Mouse (Mus musculus) stomach, postnatal 0 days (tissue): ENCODE results near the gene Timeless. TPM values are rescaled to one million over a fixed set of nuclear protein-coding genes. Genes with fewer than 3 reads are reported as not detected.
A peak's percentile ranks its signal among the peaks of the same experiment; 100 is the strongest.
"Not testable (repeated sequence)": the region's sequence is repeated elsewhere in the genome, so short reads cannot be mapped to it uniquely, and the experiment has no call there.

Experiments used
- ATAC-seq: fragments of 200-750 bp; cut with Nextera tagmentation; 2 replicates; pipeline ENCODE4 v1.8.0; 2017; ENCODE audit not compliant: low FRiP score, low TSS enrichment
- DNase-seq: peaks from one replicate; pipeline ENCODE4 v3.0.0-alpha.2; 2016; ENCODE audit warnings: low spot score
- H3K27ac ChIP-seq: fragments of 300-500 bp; sonication (generic); replicated peaks from 2 replicates; pipeline ENCODE4 v1.5.1; 2014; ENCODE audit warnings: mild to moderate bottlenecking, control low read depth
- H3K27me3 ChIP-seq: fragments of 300-500 bp; sonication (generic); 2 replicates; pipeline ENCODE4 v1.6.1; 2014; ENCODE audit warnings: low read length; ENCODE audit not compliant: control insufficient read depth, insufficient read depth
- H3K36me3 ChIP-seq: fragments of 300-500 bp; sonication (generic); 2 replicates; pipeline ENCODE4 v1.6.1; 2014; ENCODE audit warnings: low read length, mixed read lengths; ENCODE audit not compliant: control insufficient read depth, insufficient read depth
- H3K4me1 ChIP-seq: fragments of 300-500 bp; sonication (generic); replicated peaks from 2 replicates; pipeline ENCODE4 v1.6.1; 2014; ENCODE audit warnings: antibody characterized with exemption; ENCODE audit not compliant: control insufficient read depth, insufficient read depth
- H3K4me2 ChIP-seq: fragments of 300-500 bp; sonication (generic); replicated peaks from 2 replicates; pipeline ENCODE4 v1.6.1; 2014; ENCODE audit warnings: low read depth, mild to moderate bottlenecking, control low read depth, moderate library complexity
- H3K4me3 ChIP-seq: fragments of 300-500 bp; sonication (generic); 2 replicates; pipeline ENCODE4 v1.5.1; 2014; ENCODE audit warnings: low read depth, low read length, control low read depth
- H3K9ac ChIP-seq: fragments of 300-500 bp; sonication (generic); 2 replicates; pipeline ENCODE4 v1.6.1; 2014; ENCODE audit warnings: mild to moderate bottlenecking, low read length, control low read depth, mixed read lengths
- H3K9me3 ChIP-seq: fragments of 300-500 bp; sonication (generic); 2 replicates; pipeline ENCODE4 v1.6.1; 2016; ENCODE audit warnings: low read length; ENCODE audit not compliant: control insufficient read depth
- CTCF ChIP-seq: IDR thresholded peaks from 2 replicates; pipeline ENCODE4 v1.5.1; 2016; ENCODE audit warnings: antibody characterized with exemption, low read depth, mild to moderate bottlenecking, moderate library complexity
- EP300 ChIP-seq: optimal IDR thresholded peaks from 2 replicates; pipeline ENCODE3; 2016; ENCODE audit warnings: antibody characterized with exemption
- WGBS: fragments of 180-500 bp; shearing (Covaris S2); extraction: QIAGEN DNeasy Blood & Tissue Kit; methylation state at CpG from one replicate; pipeline ENCODE4 v1.1.7; 2014; 5-methylcytosine and 5-hydroxymethylcytosine counted together
- polyA plus RNA-seq: library from polyadenylated mRNA; unstranded; fragments of >200 nt; fragmentation: Nextera tagmentation; extraction: Ambion mirVana; gene quantifications from 2 replicates; pipeline ENCODE4 v1.2.1, GENCODE M21; 2015

Timeless gene
- polyA plus RNA-seq, 1 experiment from 2014 or later: 10.5 TPM

GRCm38 (mm10) chr10:128211390-128212108 lies 20.3 kb upstream of the Timeless start, which contains the start of gene Spryd4:
TSS of gene Spryd4 (minus strand) at chr10:128211807.
- peaks cover 6% of the 10 kb centered on the region; the same call in 1 of the 2 replicates for H3K4me1 ChIP-seq
- ATAC-seq (peak; percentile 94), DNase-seq (peak; percentile 93)
- peak within 1 kb of the TSS; percentile 68 for H3K9ac ChIP-seq
- H3K27me3 ChIP-seq: no peaks in the 10 kb centered on the region
- TF ChIP-seq CTCF: peak; percentile 64
- no peak for TF ChIP-seq EP300
- H3K27ac ChIP-seq: peak within 1 kb of the TSS; percentile 30; the same call in 1 of the 2 replicates
- under 1% methylated on average over 30 of the region's 30 CpGs for WGBS
- H3K36me3 ChIP-seq: 0 out of 2 replicates have a peak, but pooled peaks cover 2% of the 10 kb centered on the region
- H3K4me3 ChIP-seq: peak within 1 kb of the TSS; percentile 69
- H3K4me2 ChIP-seq: peak within 1 kb of the TSS; percentile 92
- H3K9me3 ChIP-seq: no peaks in the 10 kb centered on the region

DNA sequence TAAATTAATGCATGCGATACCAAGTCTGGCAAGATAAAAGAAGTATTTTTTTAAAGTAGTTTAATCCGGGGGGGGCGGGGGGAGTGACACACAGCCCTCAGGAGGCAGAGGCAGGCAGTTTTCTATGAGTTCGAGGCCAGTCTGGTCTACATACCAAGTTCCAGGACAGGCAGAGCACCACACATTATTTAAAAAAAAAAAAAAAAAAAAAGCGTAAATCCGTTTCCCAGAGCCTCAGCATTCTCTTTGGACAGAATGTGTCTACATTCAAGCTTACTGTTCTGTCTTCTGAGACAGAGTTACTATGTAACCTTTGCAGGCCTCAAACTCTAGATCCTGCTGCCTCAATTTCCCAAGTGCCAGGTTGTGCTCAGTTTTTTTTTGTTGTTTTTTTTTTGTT lies 19.7 kb upstream of the Timeless start:
- no peak for DNase-seq
- Histone ChIP-seq H3K27ac (0 out of 2 replicates have a peak overlapping the region, but pooled peaks have one; percentile 30), H3K27me3 (no peaks in the 10 kb centered on the region), H3K4me2 (peak overlapping the region; percentile 92), H3K9me3 (no peaks in the 10 kb centered on the region), H3K9ac (no peak overlapping the region), H3K4me3 (peak overlapping the region; percentile 69), H3K36me3 (0 out of 2 replicates have a peak, but pooled peaks cover 2% of the 10 kb centered on the region), H3K4me1 (peaks cover 6% of the 10 kb centered on the region; the same call in 1 of the 2 replicates)
- no peak for ATAC-seq
- WGBS: 44% methylated on average over 6 of the region's 6 CpGs
- no peak for TF ChIP-seq EP300
- TF ChIP-seq CTCF: no peak

DNA sequence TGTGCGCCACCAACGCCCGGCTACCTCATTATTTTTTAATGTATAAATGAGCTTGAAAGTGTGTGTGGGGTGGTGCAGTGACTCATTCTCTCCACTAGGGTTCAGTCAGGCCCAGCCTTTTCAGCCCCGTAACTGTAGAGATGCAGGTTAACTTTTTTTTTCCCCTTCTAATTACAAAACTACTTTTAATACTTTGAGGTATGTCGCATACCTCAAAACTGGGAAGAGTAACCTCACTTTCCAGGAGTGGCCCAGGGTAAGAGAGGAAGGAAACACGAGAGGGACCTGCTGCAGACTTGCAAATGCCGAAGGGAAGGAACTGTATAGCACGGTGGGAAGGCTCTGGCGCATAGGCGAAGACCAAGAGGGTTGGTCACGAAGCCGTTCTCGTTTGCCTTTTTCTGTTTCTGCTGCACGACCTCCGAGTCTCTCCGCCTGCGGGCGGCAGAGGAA lies 19.0 kb upstream of the Timeless start:
- peak overlapping the region; percentile 17; the same call in 1 of the 2 replicates for H3K4me3 ChIP-seq
- H3K27me3 ChIP-seq: no peaks in the 10 kb centered on the region
- H3K4me2 ChIP-seq: peak overlapping the region; percentile 55
- TF ChIP-seq EP300 (no peak), CTCF (peak; percentile 82)
- DNase-seq: peak; percentile 71
- WGBS: under 1% methylated on average over 18 of the region's 18 CpGs
- no peak overlapping the region for H3K27ac ChIP-seq
- H3K9me3 ChIP-seq: no peaks in the 10 kb centered on the region
- peak; percentile 67 for ATAC-seq
- H3K36me3 ChIP-seq: 0 out of 2 replicates have a peak, but pooled peaks cover 2% of the 10 kb centered on the region
- H3K9ac ChIP-seq: no peak overlapping the region
- H3K4me1 ChIP-seq: peaks cover 6% of the 10 kb centered on the region; the same call in 1 of the 2 replicates

DNA sequence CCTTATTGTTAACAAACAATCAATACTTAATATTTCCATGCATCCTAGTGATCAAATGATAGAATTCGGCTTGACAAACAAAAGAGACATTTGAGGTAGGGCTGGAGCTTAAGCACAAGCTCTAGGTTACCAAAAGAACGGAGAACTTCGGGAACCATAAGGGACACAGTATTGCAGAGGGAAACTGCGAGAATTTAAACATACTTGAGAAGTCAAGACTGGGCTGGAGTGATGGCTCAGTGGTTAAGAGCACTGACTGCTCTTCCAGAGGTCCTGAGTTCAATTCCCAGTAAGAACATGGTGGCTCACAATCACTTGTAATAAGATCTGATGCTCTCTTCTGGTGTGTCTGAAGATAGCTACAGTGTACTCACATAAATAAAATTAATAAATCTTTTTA lies 17.8 kb upstream of the Timeless start:
- not testable (repeated sequence) for H3K9me3 ChIP-seq, H3K4me3 ChIP-seq, H3K27ac ChIP-seq, H3K36me3 ChIP-seq, H3K4me2 ChIP-seq, H3K4me1 ChIP-seq, H3K9ac ChIP-seq, H3K27me3 ChIP-seq, ATAC-seq, DNase-seq
- WGBS: 89% methylated on average over 4 of the region's 4 CpGs

DNA sequence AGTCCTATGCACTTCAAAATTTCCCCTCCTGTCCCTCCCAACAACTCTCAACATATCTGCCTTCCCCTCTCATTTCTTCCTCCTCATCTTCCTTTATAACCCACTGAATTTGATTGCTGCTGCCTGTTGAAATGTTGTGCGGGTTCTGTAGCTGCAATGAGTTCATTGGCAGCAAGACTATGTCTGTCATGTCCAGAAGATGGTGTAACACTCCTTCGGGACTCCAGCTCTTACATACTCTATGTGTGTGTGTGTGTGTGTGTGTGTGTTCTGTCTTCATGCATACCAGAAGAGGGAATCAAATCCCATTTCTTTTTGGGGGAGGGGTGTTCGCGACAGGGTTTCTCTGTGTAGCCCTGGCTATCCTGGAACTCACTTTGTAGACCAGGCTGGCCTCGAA lies 16.9 kb upstream of the Timeless start:
- H3K9ac ChIP-seq: no peak overlapping the region
- no peaks in the 10 kb centered on the region for H3K9me3 ChIP-seq
- peaks cover 6% of the 10 kb centered on the region; the same call in 1 of the 2 replicates for H3K4me1 ChIP-seq
- H3K36me3 ChIP-seq: no peaks in the 10 kb centered on the region
- no peak overlapping the region for H3K4me3 ChIP-seq
- no peak overlapping the region for H3K27ac ChIP-seq
- H3K27me3 ChIP-seq: no peaks in the 10 kb centered on the region
- 81% methylated on average over 5 of the region's 5 CpGs for WGBS
- ATAC-seq (no peak), DNase-seq (no peak)
- TF ChIP-seq CTCF (peak; percentile 42; the same call in 1 of the 2 replicates), EP300 (no peak)
- H3K4me2 ChIP-seq: no peak overlapping the region
